Mouse (Mus musculus): ENCODE results near the gene Wdr46.
"Not testable (repeated sequence)": the region's sequence is repeated elsewhere in the genome, so short reads cannot be mapped to it uniquely, and the experiment has no call there.

Gene Wdr46

GRCm38 (mm10) chr17:33940206-33940805 is at the start of gene Wdr46, which contains the start of gene Pfdn6:
Gene Wdr46, plus strand, starts transcription at chr17:33940660.
Gene Pfdn6, minus strand, starts transcription at chr17:33940343.
- in situ Hi-C loops (cut with MseI, MboI): no loop called here

GRCm38 (mm10) chr17:33891357-33891756 is 49.1 kb upstream of the Wdr46 start:
- in situ Hi-C loops (cut with MseI, MboI): no loop called here

- in situ Hi-C loops (cut with MseI, MboI): not testable (repeated sequence)
Measured at GRCm38 (mm10) chr17:33891892-33892291, 48.6 kb upstream of the Wdr46 start.

- in situ Hi-C loops (cut with MseI, MboI): no loop called here
Measured at GRCm38 (mm10) chr17:33892429-33892828, 48.0 kb upstream of the Wdr46 start.

GRCm38 (mm10) chr17:33893011-33893410 is 47.4 kb upstream of the Wdr46 start:
- in situ Hi-C loops (cut with MseI, MboI): not testable (repeated sequence)

- in situ Hi-C loops (cut with MseI, MboI): no loop called here
Measured at GRCm38 (mm10) chr17:33897114-33897794, 43.2 kb upstream of the Wdr46 start.

- in situ Hi-C loops (cut with MseI, MboI): not testable (repeated sequence)
Measured at GRCm38 (mm10) chr17:33898193-33898592, 42.3 kb upstream of the Wdr46 start.

- in situ Hi-C loops (cut with MseI, MboI): no loop called here
Measured at GRCm38 (mm10) chr17:33899642-33900041, 40.8 kb upstream of the Wdr46 start.

- in situ Hi-C loops (cut with MseI, MboI): no loop called here
Measured at GRCm38 (mm10) chr17:33900281-33900988, 40.0 kb upstream of the Wdr46 start.

GRCm38 (mm10) chr17:33900989-33901314 is 39.5 kb upstream of the Wdr46 start:
- in situ Hi-C loops (cut with MseI, MboI): no loop called here

GRCm38 (mm10) chr17:33901653-33902052 is 38.8 kb upstream of the Wdr46 start:
- in situ Hi-C loops (cut with MseI, MboI): no loop called here

- in situ Hi-C loops (cut with MseI, MboI): no loop called here
Measured at GRCm38 (mm10) chr17:33902079-33902478, 38.4 kb upstream of the Wdr46 start.

GRCm38 (mm10) chr17:33902491-33902890 is 38.0 kb upstream of the Wdr46 start:
- in situ Hi-C loops (cut with MseI, MboI): no loop called here

- in situ Hi-C loops (cut with MseI, MboI): not testable (repeated sequence)
Measured at GRCm38 (mm10) chr17:33903911-33904651, 36.4 kb upstream of the Wdr46 start.

- in situ Hi-C loops (cut with MseI, MboI): not testable (repeated sequence)
Measured at GRCm38 (mm10) chr17:33904835-33905234, 35.6 kb upstream of the Wdr46 start, which contains the start of gene Platr17. Gene Platr17, plus strand, starts transcription at chr17:33905135.

- in situ Hi-C loops (cut with MseI, MboI): no loop called here
Measured at GRCm38 (mm10) chr17:33908331-33909076, 32.0 kb upstream of the Wdr46 start.

GRCm38 (mm10) chr17:33909077-33909868 is 31.2 kb upstream of the Wdr46 start, which contains the start of gene Daxx:
Gene Daxx, plus strand, starts transcription at chr17:33909414.
- in situ Hi-C loops (cut with MseI, MboI): no loop called here

- in situ Hi-C loops (cut with MseI, MboI): no loop called here
Measured at GRCm38 (mm10) chr17:33909869-33910250, 30.6 kb upstream of the Wdr46 start.

GRCm38 (mm10) chr17:33910346-33911051 is 30.0 kb upstream of the Wdr46 start:
- in situ Hi-C loops (cut with MseI, MboI): no loop called here

All from mouse trophoblast stem cell (cell line).